Mouse (Mus musculus) urinary bladder, postnatal 25 days (tissue): ENCODE results near the gene Chst15.

ENCODE experiments used
- DNase-seq: peaks from one replicate; pipeline ENCODE4 v3.0.0; 2022; ENCODE audit warnings: low spot score

Gene Chst15

GRCm38 (mm10) chr7:132223452-132224141 is 93.4 kb downstream of the Chst15 start:
- no peak for DNase-seq

GRCm38 (mm10) chr7:132214031-132214430 is 103.0 kb downstream of the Chst15 start:
- no peak for DNase-seq

DNA sequence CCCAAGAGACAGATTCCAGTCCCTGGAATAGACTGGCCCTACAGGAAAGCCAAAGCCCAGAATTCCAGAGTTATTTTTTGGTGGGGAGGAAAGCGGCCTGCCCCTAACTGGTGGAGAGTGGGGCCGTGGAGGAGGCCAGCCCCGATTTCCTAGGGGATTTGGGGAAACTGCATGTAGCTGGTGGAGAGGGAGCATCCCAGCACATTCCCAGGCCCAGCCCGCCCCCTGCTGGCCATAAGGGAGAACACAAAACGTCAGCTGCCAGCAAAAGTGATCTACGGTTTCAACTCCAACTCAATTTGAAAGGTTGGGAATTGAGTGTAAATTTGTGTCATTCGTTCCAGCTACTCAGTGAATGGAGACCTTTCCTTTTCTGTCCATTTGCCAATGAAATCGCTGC is 103.6 kb downstream of the Chst15 start:
- peak; percentile 62 for DNase-seq

- no peak for DNase-seq
Observed at GRCm38 (mm10) chr7:132211920-132212701, 104.9 kb downstream of the Chst15 start.

- DNase-seq, result no peak
Observed at GRCm38 (mm10) chr7:132210616-132211015, 106.4 kb downstream of the Chst15 start.

DNA sequence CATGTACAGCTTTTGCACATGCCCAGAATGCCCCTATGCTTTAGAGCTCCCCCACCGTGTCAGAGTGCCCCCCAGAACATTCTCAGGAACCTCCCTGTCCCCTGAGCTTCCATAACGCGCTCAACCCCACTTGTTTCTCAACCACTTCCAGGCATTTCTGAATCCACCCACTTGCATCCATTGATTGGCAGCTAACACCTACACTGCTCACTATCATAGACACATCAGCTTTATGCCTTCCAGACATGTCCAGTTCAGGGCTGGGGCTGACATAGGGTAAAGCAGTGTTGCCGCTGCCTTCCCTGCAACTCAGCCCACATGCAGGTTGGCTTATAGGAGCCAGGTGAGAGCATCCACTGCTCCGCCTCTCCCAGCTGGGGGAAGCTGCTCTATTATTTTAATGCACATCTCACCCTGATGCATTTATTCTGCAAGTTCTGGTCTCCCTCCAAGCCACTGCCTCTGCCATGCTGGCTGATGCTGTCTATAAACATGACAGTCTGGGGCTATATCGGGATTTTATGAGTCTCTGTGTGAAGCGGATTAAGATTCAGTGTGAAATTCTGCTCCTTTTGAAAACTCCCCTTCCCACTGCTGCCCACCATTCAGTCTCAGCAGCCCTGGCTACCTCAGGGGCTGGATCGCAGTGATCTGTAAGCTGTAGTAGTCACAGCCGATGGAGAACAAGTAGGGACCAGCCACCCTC is 107.9 kb downstream of the Chst15 start:
- no peak for DNase-seq

GRCm38 (mm10) chr7:132204073-132204612 is 112.9 kb downstream of the Chst15 start:
- no peak for DNase-seq

DNA sequence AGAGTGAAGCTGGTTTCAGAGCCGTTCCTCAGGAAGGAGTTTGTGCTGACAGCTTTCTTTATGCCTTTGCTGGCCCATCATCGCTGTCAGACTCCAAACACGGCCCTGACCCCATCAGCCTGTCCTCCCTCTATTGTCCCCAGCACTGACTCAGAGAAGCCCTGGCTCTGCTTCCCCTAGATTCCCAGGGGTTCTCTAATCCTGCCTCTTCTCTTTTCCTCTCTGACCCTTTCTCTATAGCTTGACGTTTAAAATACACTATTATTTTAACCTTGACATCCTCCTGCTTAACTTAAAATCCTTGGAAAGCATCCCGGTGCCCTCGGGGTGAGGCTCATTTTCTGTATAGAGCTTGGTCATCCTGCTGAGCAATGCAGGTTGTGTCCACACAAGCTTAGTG is 117.3 kb downstream of the Chst15 start:
- DNase-seq, result no peak

GRCm38 (mm10) chr7:132198806-132199205 is 118.2 kb downstream of the Chst15 start:
- no peak for DNase-seq

DNA sequence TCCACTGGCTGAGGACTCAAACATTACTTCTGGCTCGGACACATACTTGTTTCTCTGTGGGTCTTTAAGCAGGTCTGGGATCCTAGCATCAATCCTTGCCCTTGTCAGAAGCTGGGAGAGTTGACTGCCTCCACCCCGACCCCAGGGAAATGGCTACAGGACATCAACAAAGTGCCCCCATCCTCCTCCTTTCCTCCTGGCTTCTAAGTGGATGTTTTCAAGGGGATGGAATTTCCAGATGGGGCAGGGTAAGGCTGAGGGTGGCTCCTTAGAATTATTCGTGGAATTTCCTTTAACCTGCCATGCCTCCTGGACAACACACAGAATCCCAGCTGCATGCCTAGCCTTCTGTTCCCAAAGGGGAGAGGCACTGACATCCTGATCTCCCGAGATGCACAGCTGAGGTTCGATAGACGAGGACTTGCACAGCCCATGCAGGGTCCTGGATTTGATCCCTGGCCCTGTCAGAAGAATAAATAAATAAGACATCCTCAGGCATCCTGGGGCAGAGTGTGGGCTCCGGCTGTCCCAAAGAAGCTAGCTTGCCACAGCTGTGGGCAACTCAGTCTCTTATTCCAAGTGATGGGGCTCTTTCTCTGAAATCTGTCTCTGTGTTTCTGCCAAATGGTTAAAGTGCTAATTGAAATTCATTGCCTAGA is 119.1 kb downstream of the Chst15 start:
- no peak for DNase-seq

DNA sequence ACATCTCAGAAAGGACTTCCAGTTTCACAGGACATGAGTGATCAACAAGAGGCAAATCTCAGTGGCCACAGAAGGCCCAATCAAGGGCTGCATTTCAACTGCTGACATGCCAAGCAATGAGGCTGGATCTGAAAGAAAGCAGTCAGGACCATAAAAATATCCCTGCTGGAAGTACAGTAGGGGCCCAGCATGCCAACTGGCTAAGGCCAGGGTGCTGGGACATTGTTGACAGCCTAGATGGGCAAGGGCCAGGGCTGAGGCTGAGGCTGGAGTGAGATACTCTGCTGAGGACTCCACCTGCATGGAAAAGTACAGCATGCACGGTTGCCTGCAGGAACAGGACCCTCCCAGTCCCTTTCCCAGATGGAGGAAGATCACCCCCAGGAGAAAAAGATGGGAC is 120.4 kb downstream of the Chst15 start:
- no peak for DNase-seq

DNA sequence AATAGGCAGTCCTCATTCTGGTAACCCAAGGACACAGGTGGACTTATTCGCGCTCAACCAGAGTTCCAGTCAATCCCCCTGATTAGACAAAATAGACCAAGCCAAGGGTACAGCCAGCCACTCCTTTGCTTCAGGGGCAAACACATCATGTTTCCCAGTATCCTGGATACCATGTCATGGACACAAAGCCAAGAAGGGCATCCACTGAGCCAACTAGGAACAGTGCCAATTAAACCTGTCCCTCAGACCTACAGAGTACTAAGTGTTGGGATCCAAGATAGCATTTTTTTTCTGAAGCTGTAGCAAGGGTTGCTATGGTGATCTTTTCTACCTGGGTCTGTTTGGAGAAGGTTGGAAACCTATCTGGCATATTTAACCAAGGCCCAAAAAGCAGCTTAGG is 123.4 kb downstream of the Chst15 start:
- DNase-seq, result no peak

DNA sequence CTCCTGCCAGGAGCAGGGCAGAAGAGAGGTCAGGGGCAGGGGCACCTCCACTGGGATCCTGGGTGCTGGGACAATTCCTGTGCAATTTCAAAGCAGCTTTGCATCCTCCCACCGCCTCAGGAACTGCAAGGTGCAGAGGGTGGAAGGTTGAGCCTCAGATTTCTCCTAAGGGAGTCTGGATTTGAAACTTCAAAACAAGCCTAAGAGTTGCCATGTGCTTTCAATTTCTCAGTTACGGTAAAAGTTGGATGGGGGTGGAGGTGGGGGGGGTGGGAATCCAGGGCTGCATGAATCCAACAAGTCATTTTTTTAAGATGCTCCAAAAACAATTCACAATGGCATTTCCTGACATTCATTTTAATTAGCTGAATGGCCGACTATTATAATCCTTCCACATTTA is 129.6 kb downstream of the Chst15 start:
- DNase-seq, result no peak
